Mouse (Mus musculus) regulatory T cell (primary cell): ENCODE data around the gene Crygs.

ENCODE experiments used
- in situ Hi-C: fragments of 300-600 bp; cut with MboI, MseI; formaldehyde crosslinking; loops from one replicate; pipeline ENCODE4 v1.15.1; 2025; ENCODE audit warnings: high pct_unique_total_duplicates

The Crygs gene

GRCm38 (mm10) chr16:22789908-22790367 is 21.4 kb downstream of the Crygs start:
- in situ Hi-C loops = loop anchor here (5.0 kb wide), 1 partner anchor 478 kb away; no protein-coding TSS in a partner anchor

- in situ Hi-C loops = no loop called here
Observed at GRCm38 (mm10) chr16:22782686-22783085, 28.7 kb downstream of the Crygs start.

GRCm38 (mm10) chr16:22779228-22779835 is 32.0 kb downstream of the Crygs start:
- in situ Hi-C loops = loop anchor here (10.0 kb wide), 1 partner anchor 1475 kb away; no protein-coding TSS in a partner anchor

- in situ Hi-C loops = loop anchor here (10.0 kb wide), 1 partner anchor 1477 kb away; no protein-coding TSS in a partner anchor
Observed at GRCm38 (mm10) chr16:22778296-22778695, 33.1 kb downstream of the Crygs start.

GRCm38 (mm10) chr16:22775471-22775985 is 35.8 kb downstream of the Crygs start:
- in situ Hi-C loops = loop anchor here (10.0 kb wide), 1 partner anchor 1479 kb away; no protein-coding TSS in a partner anchor

GRCm38 (mm10) chr16:22768661-22769060 is 42.7 kb downstream of the Crygs start:
- in situ Hi-C loops = no loop called here

GRCm38 (mm10) chr16:22767405-22767804 is 44.0 kb downstream of the Crygs start:
- in situ Hi-C loops = no loop called here

- in situ Hi-C loops = no loop called here
Observed at GRCm38 (mm10) chr16:22766738-22767211, 44.6 kb downstream of the Crygs start.

- in situ Hi-C loops = no loop called here
Observed at GRCm38 (mm10) chr16:22765531-22765930, 45.8 kb downstream of the Crygs start.
